Comparison of ENCODE assay signal across 19 mouse cellular contexts in the genomic region with DNA sequence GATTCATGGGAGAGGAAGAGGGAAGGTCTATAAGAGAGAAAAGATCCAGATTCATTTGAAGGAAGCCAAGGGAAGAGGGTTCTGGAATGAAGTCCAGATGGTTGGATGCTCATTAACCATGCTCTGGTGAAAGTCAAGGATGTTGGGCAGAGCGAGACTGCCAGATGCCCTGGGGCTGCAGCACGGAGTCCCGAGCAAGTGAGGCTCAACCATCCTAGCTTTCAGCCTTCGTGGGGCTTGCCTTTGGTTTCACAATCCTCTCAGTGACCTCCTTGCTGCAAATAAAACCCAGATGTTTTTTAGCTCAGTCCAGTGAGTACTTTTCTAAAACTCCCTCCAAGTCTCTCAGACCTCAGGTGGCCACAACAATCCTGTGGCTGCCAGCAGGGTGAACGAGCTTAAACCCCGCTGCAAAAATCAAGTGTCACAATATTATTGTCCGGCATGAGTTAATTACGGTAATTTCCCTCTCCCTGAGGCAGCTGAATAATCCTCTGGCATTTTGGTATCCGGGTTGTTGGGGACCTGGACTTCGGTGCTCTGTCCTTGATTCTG.
DNase-seq lines count a peak whose midpoint lies in the region; ATAC-seq and TF ChIP-seq lines count a peak whose summit lies in the region.
"Had no signal": no experiment of that assay in that cellular context is flagged by ENCODE, and none has a peak within 500 bp of the region (broad histone marks: within the 10 kb centered on the region; RNA-seq: fewer than 3 reads in every experiment).

No protein-coding gene starts in this region.

- no peaks in the 10 kb centered on the region for H3K36me3 ChIP-seq in stomach, postnatal 0 days (ENCODE audit: control insufficient read depth, insufficient read depth, low read length)
- H3K36me3 ChIP-seq: forebrain, embryonic 15.5 days; G1E; neural tube, embryonic 13.5 days had no signal

- DNase-seq in gastrocnemius, postnatal 25 days: peak; percentile 35
- DNase-seq in gastrocnemius, postnatal 14 days: no peak
- peak; percentile 7 for DNase-seq in lung, postnatal 25 days (ENCODE audit: low spot score)
- no peak for DNase-seq in lung, adult 2 months
- DNase-seq in hindlimb bud, embryonic 11.5 days (ENCODE audit: extremely low spot score, low read depth, low spot score): peak; percentile 53
- no peak for DNase-seq in adrenal gland, postnatal 4 days (ENCODE audit: low spot score in 2 of 2)
- no peak for DNase-seq in stomach, postnatal 0 days (ENCODE audit: low spot score)
- DNase-seq: cerebellum, adult 18-20 months; heart, postnatal 10 days; kidney, postnatal 10 days; liver, postnatal 0 days; spleen, adult 18-20 months; thymus, postnatal 4 days had no signal

- H3K9ac ChIP-seq in stomach, postnatal 0 days (ENCODE audit: low read length): no peak overlapping the region
- H3K9ac ChIP-seq: forebrain, embryonic 15.5 days; liver, postnatal 0 days; neural tube, embryonic 13.5 days had no signal

- no peak for ATAC-seq in stomach, postnatal 0 days (ENCODE audit: low FRiP score, low TSS enrichment)
- ATAC-seq: activated CD4-positive, CD25-positive, alpha-beta regulatory T cell, adult 4 months; forebrain, embryonic 15.5 days; hindbrain, postnatal 0 days; liver, postnatal 0 days had no signal

- no peak overlapping the region for H3K4me3 ChIP-seq in lung, adult 2 months (replicated peaks; ENCODE audit: extremely low read depth, low read depth, low read length)
- no peak overlapping the region for H3K4me3 ChIP-seq in stomach, postnatal 0 days (ENCODE audit: low read depth, low read length)
- H3K4me3 ChIP-seq: forebrain, embryonic 15.5 days; megakaryocyte, embryonic 14.5 days; neural tube, embryonic 13.5 days had no signal

- H3K4me1 ChIP-seq in lung, adult 2 months (ENCODE audit: control insufficient read depth, insufficient read depth, low read length): peaks cover 2% of the 10 kb centered on the region; the same call in 1 of the 2 replicates
- no peaks in the 10 kb centered on the region for H3K4me1 ChIP-seq in stomach, postnatal 0 days (replicated peaks; ENCODE audit: control insufficient read depth, insufficient read depth)
- H3K4me1 ChIP-seq: forebrain, embryonic 15.5 days; megakaryocyte, embryonic 14.5 days had no signal

- no peak overlapping the region for H3K4me2 ChIP-seq in stomach, postnatal 0 days (replicated peaks; ENCODE audit: low read depth)
- H3K4me2 ChIP-seq: forebrain, embryonic 15.5 days; neural tube, embryonic 13.5 days had no signal

- no peaks in the 10 kb centered on the region for H3K9me3 ChIP-seq in stomach, postnatal 0 days (ENCODE audit: control insufficient read depth, low read length)
- H3K9me3 ChIP-seq: forebrain, embryonic 15.5 days; neural tube, embryonic 13.5 days had no signal

- 66% methylated on average over 10 of the region's 10 CpGs for WGBS in lung, adult 2 months
- WGBS in stomach, postnatal 0 days: 61% methylated on average over 10 of the region's 10 CpGs

- TF ChIP-seq POLR2A in lung, adult 2 months (IDR thresholded peaks at IDR 0.05; ENCODE audit: borderline replicate concordance, extremely low read depth, low read depth, low read length): no peak

- no peak for TF ChIP-seq CTCF in lung, adult 2 months (IDR thresholded peaks at IDR 0.05; ENCODE audit: insufficient read depth, low read length)
- TF ChIP-seq CTCF in stomach, postnatal 0 days (IDR thresholded peaks at IDR 0.05; ENCODE audit: low read depth): no peak

- no peaks in the 10 kb centered on the region for H3K27me3 ChIP-seq in stomach, postnatal 0 days (ENCODE audit: control insufficient read depth, insufficient read depth, low read length)
- H3K27me3 ChIP-seq: forebrain, embryonic 15.5 days; megakaryocyte, embryonic 14.5 days had no signal

- no peak for TF ChIP-seq EP300 in stomach, postnatal 0 days (optimal IDR thresholded peaks at IDR 0.05)

- intact Hi-C loops in gastrocnemius, postnatal 14 days (cut with DNase I; ENCODE audit: low total_unique reads): no loop called here

- H3K27ac ChIP-seq in stomach, postnatal 0 days (replicated peaks): no peak overlapping the region
- H3K27ac ChIP-seq: forebrain, embryonic 15.5 days; hindbrain, postnatal 0 days; neural tube, embryonic 13.5 days had no signal

Comparison
In these comparisons a context has a peak if more than half of its experiments do, and no peak if none do; other contexts are left out.
1. DNase-seq: peak in gastrocnemius, postnatal 25 days (single experiment), lung, postnatal 25 days (single experiment) and hindlimb bud, embryonic 11.5 days (single experiment); none in gastrocnemius, postnatal 14 days (single experiment), lung, adult 2 months (single experiment), adrenal gland, postnatal 4 days (0 of 2) and stomach, postnatal 0 days (single experiment).